Mouse (Mus musculus) layer of hippocampus, adult 9-10 months (tissue): Measurements from ENCODE around the gene Ccdc146.
A peak's percentile ranks its signal among the peaks of the same experiment; 100 is the strongest.
"Not testable (repeated sequence)": the region's sequence is repeated elsewhere in the genome, so short reads cannot be mapped to it uniquely, and the experiment has no call there.

Experiments
- DNase-seq: peaks from one replicate; pipeline ENCODE4 v3.0.0; 2022; ENCODE audit warnings: low spot score

Gene Ccdc146

GRCm38 (mm10) chr5:21331656-21332055 lies 92.8 kb downstream of the Ccdc146 start:
- DNase-seq, result no peak

- no peak for DNase-seq
These were observed 94.5 kb downstream of the Ccdc146 start for GRCm38 (mm10) chr5:21329672-21330665.

GRCm38 (mm10) chr5:21328560-21328959 lies 95.9 kb downstream of the Ccdc146 start:
- no peak for DNase-seq

GRCm38 (mm10) chr5:21326494-21326893 lies 98.0 kb downstream of the Ccdc146 start:
- no peak for DNase-seq

- no peak for DNase-seq
These were observed 104.3 kb downstream of the Ccdc146 start for GRCm38 (mm10) chr5:21320138-21320537.

GRCm38 (mm10) chr5:21314696-21315095 lies 109.8 kb downstream of the Ccdc146 start:
- no peak for DNase-seq

GRCm38 (mm10) chr5:21307165-21307564 lies 117.3 kb downstream of the Ccdc146 start:
- DNase-seq, result no peak

- DNase-seq, result no peak
These were observed 123.5 kb downstream of the Ccdc146 start for GRCm38 (mm10) chr5:21301011-21301410.

- DNase-seq, result no peak
These were observed 124.4 kb downstream of the Ccdc146 start for GRCm38 (mm10) chr5:21300058-21300457.

GRCm38 (mm10) chr5:21299076-21299755 lies 125.3 kb downstream of the Ccdc146 start:
- no peak for DNase-seq

GRCm38 (mm10) chr5:21295683-21296082 lies 128.8 kb downstream of the Ccdc146 start:
- DNase-seq, result no peak

- DNase-seq, result no peak
These were observed 133.9 kb downstream of the Ccdc146 start for GRCm38 (mm10) chr5:21290594-21290993.

GRCm38 (mm10) chr5:21288658-21289435 lies 135.6 kb downstream of the Ccdc146 start:
- no peak for DNase-seq

GRCm38 (mm10) chr5:21283356-21284062 lies 141.0 kb downstream of the Ccdc146 start:
- no peak for DNase-seq

- not testable (repeated sequence) for DNase-seq
These were observed 146.8 kb downstream of the Ccdc146 start for GRCm38 (mm10) chr5:21277685-21278084.

- no peak for DNase-seq
These were observed 152.8 kb downstream of the Ccdc146 start for GRCm38 (mm10) chr5:21271386-21272354.

GRCm38 (mm10) chr5:21270756-21271155 lies 153.7 kb downstream of the Ccdc146 start:
- DNase-seq, result no peak

GRCm38 (mm10) chr5:21269446-21269845 lies 155.0 kb downstream of the Ccdc146 start:
- no peak for DNase-seq

GRCm38 (mm10) chr5:21267090-21267489 lies 157.4 kb downstream of the Ccdc146 start:
- DNase-seq, result no peak

- peak; percentile 94 for DNase-seq
These were observed 159.4 kb downstream of the Ccdc146 start for GRCm38 (mm10) chr5:21265049-21265448.
